Mouse (Mus musculus): ENCODE data around the gene Scaf1.

DNA sequence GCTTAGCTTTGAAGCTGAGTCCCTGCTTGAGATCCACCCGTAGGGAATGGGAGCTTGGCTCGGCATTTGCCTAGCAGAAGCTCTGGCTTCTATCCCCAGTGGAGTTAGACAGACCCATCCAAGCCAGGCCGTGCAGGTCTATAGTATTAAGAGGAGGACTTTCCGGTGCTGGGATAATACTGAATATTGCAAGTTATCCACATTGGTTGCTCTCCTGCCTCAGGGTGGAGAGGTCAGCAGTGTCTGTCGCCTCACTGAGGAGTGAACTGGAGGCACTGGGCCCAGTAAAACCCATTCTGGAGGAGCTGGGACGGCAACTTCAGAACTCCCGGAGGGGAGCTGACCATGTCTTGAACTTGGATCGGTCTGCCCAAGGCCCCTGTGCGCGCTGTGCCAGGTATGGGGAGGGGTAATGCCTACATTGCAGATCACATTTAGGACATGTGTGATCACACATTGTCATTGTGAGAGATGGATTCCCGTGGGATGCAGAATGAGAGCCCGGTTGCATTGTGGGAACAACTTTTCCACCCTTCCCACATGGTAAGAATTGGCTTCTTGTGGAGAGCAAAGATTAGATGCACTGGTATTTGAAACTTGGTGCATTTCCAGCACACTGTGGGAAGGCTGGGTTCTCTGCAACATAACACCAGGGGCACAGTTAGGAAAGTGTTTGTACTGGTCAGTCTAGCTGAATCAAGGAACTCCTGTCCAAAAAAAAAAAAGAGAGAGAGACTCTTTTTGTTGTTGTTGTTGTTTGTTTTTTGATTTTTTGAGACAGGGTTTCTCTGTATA is 61.9 kb downstream of the Scaf1 start:
- TF ChIP-seq ZNF384 (IDR thresholded peaks at IDR 0.05; ENCODE audit: low read depth, low read length) (no peak), CHD2 (IDR thresholded peaks at IDR 0.05; ENCODE audit: low read length) (no peak), NELFE (IDR thresholded peaks at IDR 0.05; ENCODE audit: low read depth, low read length) (no peak), TCF12 (IDR thresholded peaks at IDR 0.05; ENCODE audit: low read depth, low read length) (no peak), POLR2AphosphoS5 (IDR thresholded peaks at IDR 0.05; ENCODE audit: borderline replicate concordance, low read depth, low read length) (no peak), EP300 (IDR thresholded peaks at IDR 0.05; ENCODE audit: low read depth in 1 of 2, low read length in 2 of 2) (no peak)

Measured in MEL (cell line).